Mouse (Mus musculus): Measurements from ENCODE around the gene Gm45785. TPM values are rescaled to one million over a fixed set of nuclear protein-coding genes. Genes with fewer than 3 reads are reported as not detected.

Gene Gm45785
- polyA plus RNA-seq, 1 experiment from 2014 or later, result not detected

DNA sequence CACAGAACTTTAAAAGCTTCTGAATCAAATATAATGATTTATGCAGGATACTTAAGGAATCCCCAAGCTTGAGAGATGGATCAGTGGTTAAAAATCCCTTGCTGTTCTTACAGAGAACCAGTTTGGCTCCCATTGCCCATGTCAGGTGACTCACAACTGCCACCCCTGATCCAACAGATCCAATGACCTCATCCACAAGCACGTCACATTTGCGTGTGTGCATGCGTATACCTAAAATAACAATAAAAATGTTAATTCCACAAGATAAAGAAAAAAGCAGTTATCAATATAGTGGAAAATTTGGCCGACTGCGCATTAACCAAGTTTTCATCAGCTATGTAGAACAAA lies 34.9 kb downstream of the Gm45785 start:
- Histone ChIP-seq H3K9me3 (no peaks in the 10 kb centered on the region), H3K4me2 (replicated peaks) (peak overlapping the region; percentile 69), H3K4me3 (peak overlapping the region; percentile 52), H3K4me1 (peaks cover 12% of the 10 kb centered on the region), H3K27ac (replicated peaks) (peak overlapping the region; percentile 79), H3K36me3 (no peaks in the 10 kb centered on the region), H3K9ac (replicated peaks) (peak overlapping the region; percentile 62), H3K27me3 (no peaks in the 10 kb centered on the region)
- WGBS, result 30% methylated on average over 5 of the region's 5 CpGs
- ATAC-seq (replicated peaks), result peak; percentile 57

DNA sequence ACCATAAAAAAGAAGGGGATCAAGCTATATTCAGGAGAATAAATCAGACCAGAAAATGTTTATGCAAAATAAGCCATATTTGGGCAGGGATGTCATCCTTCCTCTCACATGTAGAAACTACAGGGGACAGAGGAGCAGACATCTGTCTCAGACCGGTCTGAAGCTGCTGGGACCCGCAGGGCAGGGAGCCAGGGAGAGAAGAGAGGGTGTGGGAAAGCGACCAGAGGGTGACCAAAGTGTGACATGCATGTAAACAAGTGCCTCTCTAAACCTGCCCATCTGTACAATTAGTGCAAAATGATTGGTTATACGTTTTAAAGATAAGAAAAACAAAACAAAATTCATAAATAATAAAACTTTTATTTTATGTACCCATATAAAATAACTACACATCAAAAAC lies 36.0 kb downstream of the Gm45785 start:
- no peak for ATAC-seq (replicated peaks)
- Histone ChIP-seq H3K9ac (replicated peaks) (no peak overlapping the region), H3K27ac (replicated peaks) (no peak overlapping the region), H3K36me3 (no peaks in the 10 kb centered on the region), H3K9me3 (no peaks in the 10 kb centered on the region), H3K4me3 (no peak overlapping the region), H3K4me2 (replicated peaks) (no peak overlapping the region), H3K27me3 (no peaks in the 10 kb centered on the region), H3K4me1 (peaks cover 12% of the 10 kb centered on the region)
- WGBS, result 62% methylated on average over 4 of the region's 4 CpGs

GRCm38 (mm10) chr7:140812850-140813249 lies 43.3 kb downstream of the Gm45785 start:
- H3K9ac ChIP-seq (replicated peaks), result no peak overlapping the region
- WGBS, result 93% methylated on average over 12 of the region's 12 CpGs
- H3K9me3 ChIP-seq, result no peaks in the 10 kb centered on the region
- no peaks in the 10 kb centered on the region for H3K27me3 ChIP-seq
- H3K4me2 ChIP-seq (replicated peaks), result no peak overlapping the region
- no peaks in the 10 kb centered on the region for H3K4me1 ChIP-seq
- H3K4me3 ChIP-seq, result no peak overlapping the region
- no peak overlapping the region for H3K27ac ChIP-seq (replicated peaks)
- ATAC-seq (replicated peaks), result no peak
- H3K36me3 ChIP-seq, result peaks cover 20% of the 10 kb centered on the region

DNA sequence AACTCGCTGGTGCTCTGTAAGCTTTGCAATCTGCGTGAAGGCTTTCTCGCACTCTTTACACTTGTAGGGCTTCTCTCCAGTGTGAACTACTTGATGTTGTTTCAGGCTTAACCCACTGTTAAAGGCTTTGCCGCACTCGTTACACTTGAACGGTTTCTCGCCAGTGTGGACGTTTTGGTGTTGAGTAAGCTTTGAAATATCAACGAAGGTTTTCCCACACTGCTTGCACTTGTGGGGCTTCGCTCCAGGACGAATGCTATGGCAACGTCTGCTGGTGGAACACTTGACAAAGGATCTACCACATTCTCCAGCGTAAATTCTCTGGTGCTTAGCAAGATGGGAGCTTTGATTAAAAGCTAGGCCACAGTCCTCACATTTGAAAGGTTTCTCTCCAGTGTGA lies 44.4 kb downstream of the Gm45785 start:
- H3K9me3 ChIP-seq, result no peaks in the 10 kb centered on the region
- ATAC-seq (replicated peaks), result no peak
- 83% methylated on average over 13 of the region's 13 CpGs for WGBS
- H3K4me3 ChIP-seq, result no peak overlapping the region
- H3K27ac ChIP-seq (replicated peaks), result no peak overlapping the region
- no peak overlapping the region for H3K9ac ChIP-seq (replicated peaks)
- H3K4me2 ChIP-seq (replicated peaks), result no peak overlapping the region
- H3K4me1 ChIP-seq, result no peaks in the 10 kb centered on the region
- H3K36me3 ChIP-seq, result peaks cover 20% of the 10 kb centered on the region
- H3K27me3 ChIP-seq, result no peaks in the 10 kb centered on the region

DNA sequence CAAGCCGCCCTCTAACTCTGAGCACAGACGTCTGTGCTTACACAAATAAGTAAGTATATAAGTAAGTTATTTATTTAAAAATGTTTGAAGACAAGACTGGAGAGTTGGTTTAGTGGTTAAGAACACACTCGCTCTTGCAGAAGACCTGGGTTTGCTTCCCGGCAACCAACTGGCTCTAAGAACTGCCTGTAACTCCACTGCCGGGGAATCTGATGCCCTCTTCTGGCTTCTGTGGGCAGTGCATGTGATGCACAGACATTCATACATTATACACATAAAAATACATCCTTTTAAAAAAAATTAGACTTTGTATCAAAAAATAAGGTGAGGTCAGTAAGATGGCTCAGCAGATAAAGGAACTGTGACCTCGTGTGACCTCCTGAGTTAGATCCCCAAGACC lies 45.6 kb downstream of the Gm45785 start:
- H3K4me3 ChIP-seq, result no peak overlapping the region
- H3K9me3 ChIP-seq, result no peaks in the 10 kb centered on the region
- no peaks in the 10 kb centered on the region for H3K4me1 ChIP-seq
- H3K36me3 ChIP-seq, result peaks cover 20% of the 10 kb centered on the region
- no peak overlapping the region for H3K27ac ChIP-seq (replicated peaks)
- no peak for ATAC-seq (replicated peaks)
- H3K4me2 ChIP-seq (replicated peaks), result no peak overlapping the region
- WGBS, result 92% methylated on average over 6 of the region's 6 CpGs
- no peaks in the 10 kb centered on the region for H3K27me3 ChIP-seq
- no peak overlapping the region for H3K9ac ChIP-seq (replicated peaks)

GRCm38 (mm10) chr7:140805704-140806103 lies 50.4 kb downstream of the Gm45785 start:
- H3K9ac ChIP-seq (replicated peaks), result no peak overlapping the region
- 17% methylated on average over 1 of the region's 1 CpGs for WGBS
- no peaks in the 10 kb centered on the region for H3K36me3 ChIP-seq
- no peak overlapping the region for H3K27ac ChIP-seq (replicated peaks)
- no peaks in the 10 kb centered on the region for H3K4me1 ChIP-seq
- H3K4me3 ChIP-seq, result no peak overlapping the region
- no peaks in the 10 kb centered on the region for H3K27me3 ChIP-seq
- H3K4me2 ChIP-seq (replicated peaks), result no peak overlapping the region
- ATAC-seq (replicated peaks), result no peak
- H3K9me3 ChIP-seq, result no peaks in the 10 kb centered on the region

DNA sequence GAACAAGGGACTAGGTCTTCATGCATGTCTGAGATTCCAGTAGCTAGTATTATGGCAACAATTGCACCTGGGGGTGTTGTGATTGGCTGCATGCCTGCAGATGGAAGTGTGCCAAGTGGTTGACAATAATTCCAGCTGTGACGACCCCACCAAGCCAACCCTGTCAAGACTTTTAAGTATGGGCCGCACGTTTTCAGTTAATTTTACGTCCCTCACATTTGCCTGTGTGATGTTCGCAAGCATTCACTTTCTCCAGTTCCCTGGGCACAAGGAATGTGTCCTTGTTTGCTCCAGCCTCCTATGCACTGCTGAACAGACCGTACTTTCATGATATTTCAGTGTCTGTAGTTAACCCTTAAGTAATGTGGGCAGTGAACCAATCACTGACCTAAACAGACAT lies 53.5 kb downstream of the Gm45785 start:
- Histone ChIP-seq H3K4me2 (replicated peaks) (no peak overlapping the region), H3K4me1 (no peaks in the 10 kb centered on the region), H3K4me3 (no peak overlapping the region), H3K27me3 (no peaks in the 10 kb centered on the region), H3K36me3 (no peaks in the 10 kb centered on the region), H3K9ac (replicated peaks) (no peak overlapping the region), H3K9me3 (no peaks in the 10 kb centered on the region), H3K27ac (replicated peaks) (no peak overlapping the region)
- 73% methylated on average over 6 of the region's 6 CpGs for WGBS
- no peak for ATAC-seq (replicated peaks)

GRCm38 (mm10) chr7:140798212-140798611 lies 57.9 kb downstream of the Gm45785 start:
- Histone ChIP-seq H3K4me1 (no peaks in the 10 kb centered on the region), H3K27me3 (no peaks in the 10 kb centered on the region), H3K36me3 (no peaks in the 10 kb centered on the region), H3K4me3 (no peak overlapping the region), H3K27ac (replicated peaks) (no peak overlapping the region), H3K9me3 (no peaks in the 10 kb centered on the region), H3K9ac (replicated peaks) (no peak overlapping the region), H3K4me2 (replicated peaks) (no peak overlapping the region)
- no peak for ATAC-seq (replicated peaks)
- 71% methylated on average over 2 of the region's 2 CpGs for WGBS

DNA sequence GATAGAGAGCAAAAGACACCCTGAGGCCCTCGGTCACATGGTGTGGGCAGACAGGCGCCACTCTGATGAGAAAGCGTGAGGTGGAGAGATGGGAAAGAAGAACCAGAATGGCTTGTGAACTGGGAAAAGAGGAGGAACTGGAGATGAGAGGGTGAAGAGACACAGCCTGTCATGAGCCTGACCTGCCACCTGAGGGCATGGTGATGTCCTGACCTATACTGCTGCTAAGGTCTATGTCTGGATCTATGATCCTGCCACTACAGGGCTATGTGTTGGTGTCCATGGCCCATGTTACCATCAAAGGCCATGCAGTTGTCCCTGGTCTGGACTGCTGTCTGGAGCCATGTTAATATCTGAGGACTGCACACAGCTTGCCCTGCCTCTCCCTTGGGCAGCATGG lies 58.5 kb downstream of the Gm45785 start:
- no peak overlapping the region for H3K4me3 ChIP-seq
- no peak overlapping the region for H3K27ac ChIP-seq (replicated peaks)
- no peaks in the 10 kb centered on the region for H3K27me3 ChIP-seq
- no peaks in the 10 kb centered on the region for H3K9me3 ChIP-seq
- H3K4me1 ChIP-seq, result no peaks in the 10 kb centered on the region
- WGBS, result 95% methylated on average over 3 of the region's 3 CpGs
- no peak overlapping the region for H3K9ac ChIP-seq (replicated peaks)
- no peak for ATAC-seq (replicated peaks)
- no peaks in the 10 kb centered on the region for H3K36me3 ChIP-seq
- no peak overlapping the region for H3K4me2 ChIP-seq (replicated peaks)

DNA sequence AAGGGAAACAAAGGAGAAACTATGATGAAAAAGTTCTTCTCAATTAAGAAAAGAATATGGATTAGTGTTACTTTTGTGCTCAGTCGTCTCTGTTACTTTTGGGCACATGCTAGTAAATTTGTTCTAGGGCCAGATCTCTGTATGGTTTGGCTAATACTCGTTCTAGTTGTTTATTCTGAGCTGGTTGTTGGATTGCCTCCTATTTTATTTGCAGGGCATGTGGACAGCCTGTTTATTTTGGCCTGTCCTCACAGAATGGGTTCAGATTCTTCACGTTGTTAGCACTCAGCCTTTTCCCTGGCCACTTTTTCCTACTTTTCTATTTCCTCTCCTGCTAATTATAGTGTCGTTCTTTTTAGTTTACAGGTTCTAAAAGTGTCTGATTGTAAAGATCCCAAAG lies 62.6 kb downstream of the Gm45785 start:
- Histone ChIP-seq H3K4me1 (no peaks in the 10 kb centered on the region), H3K9me3 (no peaks in the 10 kb centered on the region), H3K27ac (replicated peaks) (no peak overlapping the region), H3K27me3 (no peaks in the 10 kb centered on the region), H3K9ac (replicated peaks) (no peak overlapping the region), H3K36me3 (no peaks in the 10 kb centered on the region), H3K4me2 (replicated peaks) (no peak overlapping the region), H3K4me3 (no peak overlapping the region)
- no peak for ATAC-seq (replicated peaks)
- WGBS, result 73% methylated on average over 4 of the region's 4 CpGs

DNA sequence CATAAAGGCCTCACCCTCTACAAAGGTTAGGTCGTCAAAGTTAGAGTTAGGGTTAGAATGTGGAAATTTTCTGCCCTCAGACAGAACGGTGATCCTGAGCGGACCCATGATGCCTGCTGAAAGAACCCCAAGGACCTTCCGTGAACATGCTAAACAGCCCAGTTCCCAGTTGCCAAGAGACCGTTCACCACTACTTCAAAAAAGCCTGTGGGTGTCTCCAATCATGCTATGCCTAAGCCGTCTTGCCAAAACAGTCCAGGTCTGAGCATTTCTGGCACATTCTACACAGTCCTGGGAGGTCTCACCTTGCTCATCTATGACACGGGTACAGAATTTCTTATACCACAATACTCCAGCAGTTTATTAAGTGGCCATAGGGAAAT lies 68.1 kb downstream of the Gm45785 start:
- H3K27ac ChIP-seq (replicated peaks), result no peak overlapping the region
- WGBS, result 87% methylated on average over 7 of the region's 7 CpGs
- no peaks in the 10 kb centered on the region for H3K27me3 ChIP-seq
- no peak overlapping the region for H3K9ac ChIP-seq (replicated peaks)
- H3K4me2 ChIP-seq (replicated peaks), result no peak overlapping the region
- no peaks in the 10 kb centered on the region for H3K4me1 ChIP-seq
- no peaks in the 10 kb centered on the region for H3K9me3 ChIP-seq
- no peak for ATAC-seq (replicated peaks)
- no peak overlapping the region for H3K4me3 ChIP-seq
- no peaks in the 10 kb centered on the region for H3K36me3 ChIP-seq

DNA sequence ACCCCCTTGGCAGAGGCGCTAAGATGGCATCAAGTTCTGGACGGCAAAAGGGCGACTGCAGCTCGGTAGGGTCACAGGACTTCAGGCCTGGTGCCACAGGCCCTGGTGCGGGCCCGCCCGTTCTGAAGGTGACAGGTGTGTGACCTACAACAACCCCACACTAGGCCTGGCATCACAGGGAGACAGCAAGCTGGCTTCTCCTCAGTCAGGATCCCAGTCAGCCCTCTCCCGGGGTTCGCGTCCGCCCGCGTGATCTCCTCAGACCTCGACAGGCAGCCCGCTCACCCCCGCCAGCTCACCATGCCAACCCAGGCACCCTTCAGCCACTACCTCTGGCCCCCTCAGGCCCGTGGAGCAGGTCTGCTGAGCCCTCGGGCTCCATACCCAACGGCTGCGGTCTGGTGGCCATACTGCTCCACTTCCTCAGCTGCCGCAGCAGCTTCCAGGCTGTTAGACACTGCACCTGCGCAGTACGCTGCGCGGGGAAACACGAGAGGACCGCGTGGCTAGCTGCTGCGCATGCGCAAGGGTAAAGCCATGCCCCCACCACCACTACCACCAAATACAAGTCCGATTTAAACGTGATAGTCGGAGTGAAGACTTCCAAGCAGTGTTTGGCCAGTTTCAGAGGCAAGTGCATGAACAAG lies 68.6 kb downstream of the Gm45785 start, which contains the start of gene Syce1:
Gene Syce1, minus strand, starts transcription at position 447 of the 647 bp plus-strand sequence.
- no peak within 1 kb of the TSS for H3K4me2 ChIP-seq (replicated peaks)
- no peak within 1 kb of the TSS for H3K4me3 ChIP-seq
- no peak for ATAC-seq (replicated peaks)
- H3K9me3 ChIP-seq, result no peaks in the 10 kb centered on the region
- H3K4me1 ChIP-seq, result no peaks in the 10 kb centered on the region
- 88% methylated on average over 33 of the region's 33 CpGs for WGBS
- H3K27ac ChIP-seq (replicated peaks), result no peak within 1 kb of the TSS
- no peaks in the 10 kb centered on the region for H3K36me3 ChIP-seq
- H3K27me3 ChIP-seq, result no peaks in the 10 kb centered on the region
- H3K9ac ChIP-seq (replicated peaks), result no peak within 1 kb of the TSS

DNA sequence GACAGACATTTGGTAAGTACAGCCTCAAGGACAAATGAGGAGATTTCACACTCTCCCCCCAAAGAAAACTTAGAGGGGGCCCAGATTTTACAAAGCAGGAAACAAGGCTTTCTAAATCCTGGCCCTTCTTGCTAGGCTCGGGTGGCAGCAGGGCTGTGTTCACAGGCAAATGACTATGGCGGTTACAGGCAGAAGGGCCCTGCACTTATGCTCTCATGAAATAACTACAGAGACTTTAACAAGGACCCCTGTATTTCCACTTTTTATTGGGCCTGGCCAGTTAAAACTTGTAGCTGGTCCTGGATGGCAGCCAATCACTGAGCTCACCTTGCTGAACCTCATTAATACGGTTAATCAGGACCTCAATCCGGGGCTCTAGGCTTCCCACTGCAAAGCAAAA lies 75.6 kb downstream of the Gm45785 start:
- Histone ChIP-seq H3K36me3 (no peaks in the 10 kb centered on the region), H3K9ac (replicated peaks) (no peak overlapping the region), H3K27ac (replicated peaks) (no peak overlapping the region), H3K27me3 (no peaks in the 10 kb centered on the region), H3K4me3 (no peak overlapping the region), H3K4me2 (replicated peaks) (no peak overlapping the region), H3K4me1 (no peaks in the 10 kb centered on the region), H3K9me3 (no peaks in the 10 kb centered on the region)
- no peak for ATAC-seq (replicated peaks)
- WGBS, result 49% methylated on average over 4 of the region's 4 CpGs
